Mouse (Mus musculus) cerebellum, adult (tissue): ENCODE measurements at regions not wholly inside any gene's neighbourhood (a gene's known extent, or its start where the extent isn't known, plus 50 kb on each side); places are given as distances from the start of the nearest gene placed in this dataset.

Source experiments
- ATAC-seq: cut with Nextera tagmentation; 2 replicates; pipeline ENCODE4 v1.9.2; 2017; ENCODE audit warnings: mild to moderate bottlenecking, moderate library complexity, mixed read lengths; ENCODE audit not compliant: insufficient number of reproducible peaks, low FRiP score, low TSS enrichment

- no peak for ATAC-seq
Measured at GRCm38 (mm10) chr14:71936373-71937156, 555.1 kb downstream of the Gm9195 start.

- ATAC-seq = no peak
Measured at GRCm38 (mm10) chr14:71915964-71916363, 575.7 kb downstream of the Gm9195 start.

GRCm38 (mm10) chr14:71910936-71911335, 580.7 kb downstream of the Gm9195 start:
- ATAC-seq = no peak

- no peak for ATAC-seq
Measured at GRCm38 (mm10) chr14:71895468-71895867, 596.2 kb downstream of the Gm9195 start.

GRCm38 (mm10) chr14:71894811-71895210, 596.8 kb downstream of the Gm9195 start:
- ATAC-seq = no peak

GRCm38 (mm10) chr14:71893361-71893760, 598.3 kb downstream of the Gm9195 start:
- ATAC-seq = no peak

GRCm38 (mm10) chr14:71891667-71892066, 600.0 kb downstream of the Gm9195 start:
- no peak for ATAC-seq

GRCm38 (mm10) chr14:71882871-71883270, 608.8 kb downstream of the Gm9195 start:
- no peak for ATAC-seq

- ATAC-seq = no peak
Measured at GRCm38 (mm10) chr14:71845546-71845945, 646.1 kb downstream of the Gm9195 start.

- ATAC-seq = no peak
Measured at GRCm38 (mm10) chr14:71808863-71809487, 682.7 kb downstream of the Gm9195 start.

GRCm38 (mm10) chr14:71805624-71806023, 686.0 kb downstream of the Gm9195 start:
- ATAC-seq = no peak

- ATAC-seq = no peak
Measured at GRCm38 (mm10) chr14:71799861-71800260, 691.8 kb downstream of the Gm9195 start.

GRCm38 (mm10) chr14:71795713-71796112, 695.9 kb downstream of the Gm9195 start:
- ATAC-seq = no peak

GRCm38 (mm10) chr14:71776990-71777525, 714.6 kb downstream of the Gm9195 start:
- no peak for ATAC-seq

- ATAC-seq = no peak
Measured at GRCm38 (mm10) chr14:71766856-71767255, 724.8 kb downstream of the Gm9195 start.

- no peak for ATAC-seq
Measured at GRCm38 (mm10) chr14:71728542-71728941, 763.1 kb downstream of the Gm9195 start.

GRCm38 (mm10) chr14:71723526-71723925, 768.1 kb downstream of the Gm9195 start:
- ATAC-seq = no peak

GRCm38 (mm10) chr14:71709528-71710289, 781.9 kb downstream of the Gm9195 start:
- ATAC-seq = no peak

GRCm38 (mm10) chr14:71692752-71693437, 798.7 kb downstream of the Gm9195 start:
- ATAC-seq = no peak

- no peak for ATAC-seq
Measured at GRCm38 (mm10) chr14:71674564-71674963, 817.1 kb downstream of the Gm9195 start.
